Mouse (Mus musculus): ENCODE measurements around the gene Cdc5l. TPM values are rescaled to one million over a fixed set of nuclear protein-coding genes. Genes with fewer than 3 reads are reported as not detected.
"Not testable (repeated sequence)": the region's sequence is repeated elsewhere in the genome, so short reads cannot be mapped to it uniquely, and the experiment has no call there.

The Cdc5l gene
- polyA plus RNA-seq, 2 experiments, result 38.0 to 62.5 TPM

GRCm38 (mm10) chr17:45462506-45462905 lies 29.0 kb upstream of the Cdc5l start:
- H3K4me3 ChIP-seq (replicated peaks; ENCODE audit: low read length), result no peak overlapping the region
- H3K4me1 ChIP-seq (ENCODE audit: control insufficient read depth, insufficient read depth, low read length), result no peaks in the 10 kb centered on the region
- no peaks in the 10 kb centered on the region for H3K9me3 ChIP-seq (ENCODE audit: control insufficient read depth, low read length)
- ATAC-seq (ENCODE audit: low FRiP score, low read depth) (no peak), DNase-seq (ENCODE audit: low spot score) (no peak)
- no peak for TF ChIP-seq POLR2A (IDR thresholded peaks at IDR 0.05; ENCODE audit: borderline replicate concordance, extremely low read depth, insufficient read depth, insufficient read length)
- no peak overlapping the region for H3K27ac ChIP-seq (replicated peaks; ENCODE audit: low read depth, low read length)
- H3K4me2 ChIP-seq (replicated peaks; ENCODE audit: low read depth, low read length, severe bottlenecking), result no peak overlapping the region
- no peak overlapping the region for H3K9ac ChIP-seq (ENCODE audit: low read depth, low read length, severe bottlenecking)
- no peaks in the 10 kb centered on the region for H3K27me3 ChIP-seq (ENCODE audit: control insufficient read depth, insufficient read depth, low read length)
- 93% methylated on average over 4 of the region's 4 CpGs for WGBS
- H3K36me3 ChIP-seq (ENCODE audit: control insufficient read depth, insufficient read depth, low read length), result no peaks in the 10 kb centered on the region

- no peaks in the 10 kb centered on the region for H3K4me1 ChIP-seq (ENCODE audit: control insufficient read depth, insufficient read depth, low read length)
- no peaks in the 10 kb centered on the region for H3K9me3 ChIP-seq (ENCODE audit: control insufficient read depth, low read length)
- 90% methylated on average over 7 of the region's 8 CpGs for WGBS
- no peak overlapping the region for H3K4me2 ChIP-seq (replicated peaks; ENCODE audit: low read depth, low read length, severe bottlenecking)
- no peak overlapping the region for H3K9ac ChIP-seq (ENCODE audit: low read depth, low read length, severe bottlenecking)
- H3K36me3 ChIP-seq (ENCODE audit: control insufficient read depth, insufficient read depth, low read length), result no peaks in the 10 kb centered on the region
- DNase-seq (ENCODE audit: low spot score) (no peak), ATAC-seq (ENCODE audit: low FRiP score, low read depth) (no peak)
- no peak overlapping the region for H3K27ac ChIP-seq (replicated peaks; ENCODE audit: low read depth, low read length)
- no peaks in the 10 kb centered on the region for H3K27me3 ChIP-seq (ENCODE audit: control insufficient read depth, insufficient read depth, low read length)
- no peak overlapping the region for H3K4me3 ChIP-seq (replicated peaks; ENCODE audit: low read length)
- no peak for TF ChIP-seq POLR2A (IDR thresholded peaks at IDR 0.05; ENCODE audit: borderline replicate concordance, extremely low read depth, insufficient read depth, insufficient read length)
Observed at GRCm38 (mm10) chr17:45459062-45459461, 25.5 kb upstream of the Cdc5l start.

- Histone ChIP-seq H3K4me1 (ENCODE audit: control insufficient read depth, insufficient read depth, low read length) (no peaks in the 10 kb centered on the region), H3K27ac (replicated peaks; ENCODE audit: low read depth, low read length) (no peak overlapping the region), H3K27me3 (ENCODE audit: control insufficient read depth, insufficient read depth, low read length) (no peaks in the 10 kb centered on the region), H3K9me3 (ENCODE audit: control insufficient read depth, low read length) (no peaks in the 10 kb centered on the region), H3K4me3 (replicated peaks; ENCODE audit: low read length) (no peak overlapping the region), H3K36me3 (ENCODE audit: control insufficient read depth, insufficient read depth, low read length) (no peaks in the 10 kb centered on the region), H3K4me2 (replicated peaks; ENCODE audit: low read depth, low read length, severe bottlenecking) (no peak overlapping the region), H3K9ac (ENCODE audit: low read depth, low read length, severe bottlenecking) (no peak overlapping the region)
- ATAC-seq (ENCODE audit: low FRiP score, low read depth) (no peak), DNase-seq (ENCODE audit: low spot score) (no peak)
- no peak for TF ChIP-seq POLR2A (IDR thresholded peaks at IDR 0.05; ENCODE audit: borderline replicate concordance, extremely low read depth, insufficient read depth, insufficient read length)
- 82% methylated on average over 4 of the region's 4 CpGs for WGBS
Observed at GRCm38 (mm10) chr17:45458516-45458915, 25.0 kb upstream of the Cdc5l start.

- H3K4me1 ChIP-seq (ENCODE audit: control insufficient read depth, insufficient read depth, low read length), result 0 out of 2 replicates have a peak, but pooled peaks cover 1% of the 10 kb centered on the region
- H3K27ac ChIP-seq (replicated peaks; ENCODE audit: low read depth, low read length), result no peak overlapping the region
- TF ChIP-seq POLR2A (IDR thresholded peaks at IDR 0.05; ENCODE audit: borderline replicate concordance, extremely low read depth, insufficient read depth, insufficient read length), result no peak
- H3K4me3 ChIP-seq (replicated peaks; ENCODE audit: low read length), result no peak overlapping the region
- H3K9ac ChIP-seq (ENCODE audit: low read depth, low read length, severe bottlenecking), result no peak overlapping the region
- ATAC-seq (ENCODE audit: low FRiP score, low read depth) (no peak), DNase-seq (ENCODE audit: low spot score) (no peak)
- no peaks in the 10 kb centered on the region for H3K27me3 ChIP-seq (ENCODE audit: control insufficient read depth, insufficient read depth, low read length)
- WGBS, result 93% methylated on average over 5 of the region's 5 CpGs
- H3K4me2 ChIP-seq (replicated peaks; ENCODE audit: low read depth, low read length, severe bottlenecking), result no peak overlapping the region
- no peaks in the 10 kb centered on the region for H3K9me3 ChIP-seq (ENCODE audit: control insufficient read depth, low read length)
- no peaks in the 10 kb centered on the region for H3K36me3 ChIP-seq (ENCODE audit: control insufficient read depth, insufficient read depth, low read length)
Observed at GRCm38 (mm10) chr17:45457487-45457886, 23.9 kb upstream of the Cdc5l start.

GRCm38 (mm10) chr17:45456260-45457152 lies 23.0 kb upstream of the Cdc5l start:
- no peak for ATAC-seq (ENCODE audit: low FRiP score, low read depth)
- TF ChIP-seq POLR2A (IDR thresholded peaks at IDR 0.05; ENCODE audit: borderline replicate concordance, extremely low read depth, insufficient read depth, insufficient read length), result no peak
- Histone ChIP-seq H3K27me3 (ENCODE audit: control insufficient read depth, insufficient read depth, low read length) (no peaks in the 10 kb centered on the region), H3K9ac (ENCODE audit: low read depth, low read length, severe bottlenecking) (0 out of 2 replicates have a peak overlapping the region, but pooled peaks have one; percentile 21), H3K4me1 (ENCODE audit: control insufficient read depth, insufficient read depth, low read length) (0 out of 2 replicates have a peak, but pooled peaks cover 3% of the 10 kb centered on the region), H3K27ac (replicated peaks; ENCODE audit: low read depth, low read length) (no peak overlapping the region), H3K4me2 (replicated peaks; ENCODE audit: low read depth, low read length, severe bottlenecking) (no peak overlapping the region), H3K36me3 (ENCODE audit: control insufficient read depth, insufficient read depth, low read length) (no peaks in the 10 kb centered on the region), H3K4me3 (replicated peaks; ENCODE audit: low read length) (no peak overlapping the region), H3K9me3 (ENCODE audit: control insufficient read depth, low read length) (no peaks in the 10 kb centered on the region)
- 63% methylated on average over 13 of the region's 13 CpGs for WGBS
- DNase-seq (ENCODE audit: low spot score), result no peak

GRCm38 (mm10) chr17:45455783-45456182 lies 22.2 kb upstream of the Cdc5l start:
- DNase-seq (ENCODE audit: low spot score); H3K9ac ChIP-seq (ENCODE audit: low read depth, low read length, severe bottlenecking); H3K27me3 ChIP-seq (ENCODE audit: control insufficient read depth, insufficient read depth, low read length); H3K36me3 ChIP-seq (ENCODE audit: control insufficient read depth, insufficient read depth, low read length); H3K4me1 ChIP-seq (ENCODE audit: control insufficient read depth, insufficient read depth, low read length); H3K4me2 ChIP-seq (replicated peaks; ENCODE audit: low read depth, low read length, severe bottlenecking); ATAC-seq (ENCODE audit: low FRiP score, low read depth); H3K4me3 ChIP-seq (replicated peaks; ENCODE audit: low read length); H3K9me3 ChIP-seq (ENCODE audit: control insufficient read depth, low read length); H3K27ac ChIP-seq (replicated peaks; ENCODE audit: low read depth, low read length): not testable (repeated sequence)
- 90% methylated on average over 8 of the region's 9 CpGs for WGBS

Data from limb, embryonic 14.5 days (tissue).